In the genomic region with DNA sequence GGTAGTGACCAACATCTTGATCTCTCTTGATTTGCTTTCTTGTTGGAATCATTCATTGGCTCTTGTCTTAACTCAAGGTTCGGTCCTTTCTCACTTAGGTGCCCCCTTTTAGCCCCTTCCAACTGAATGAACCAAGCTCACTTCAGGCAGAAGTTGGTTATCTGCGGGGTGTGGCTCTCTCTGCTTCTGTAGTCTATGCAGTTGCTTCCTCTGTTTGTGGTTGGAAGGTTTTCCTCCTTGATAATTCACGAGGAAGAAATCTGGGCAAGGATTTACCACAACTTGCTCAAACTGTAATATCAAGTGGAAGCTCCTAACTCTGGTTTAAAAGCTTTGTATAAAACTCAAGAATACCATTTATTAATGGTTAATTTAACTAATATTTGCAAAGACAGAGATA, we compare ENCODE assay signal across 30 mouse cellular contexts. TPM values are rescaled to one million over a fixed set of nuclear protein-coding genes. Genes with fewer than 3 reads are reported as not detected.
DNase-seq lines count a peak whose midpoint lies in the region; ATAC-seq and TF ChIP-seq lines count a peak whose summit lies in the region.
"Had no signal": no experiment of that assay in that cellular context is flagged by ENCODE, and none has a peak within 500 bp of the region (broad histone marks: within the 10 kb centered on the region; RNA-seq: fewer than 3 reads in every experiment).

No protein-coding gene starts in this region.

- H3K9ac ChIP-seq in heart, embryonic 12.5 days: no peak overlapping the region
- H3K9ac ChIP-seq: embryonic facial prominence, embryonic 13.5 days; forebrain, embryonic 12.5 days; hindbrain, embryonic 12.5 days; limb, embryonic 15.5 days; liver, embryonic 13.5 days; midbrain, embryonic 13.5 days had no signal

- TF ChIP-seq POLR2A in bone marrow macrophage, adult 2 months (IDR thresholded peaks at IDR 0.05; ENCODE audit: borderline replicate concordance, low read depth, low read length): no peak

- H3K79me2 ChIP-seq in macrophage (ENCODE audit: inconsistent target): peaks cover 20% of the 10 kb centered on the region; the same call in 1 of the 2 replicates

- ATAC-seq in heart, embryonic 12.5 days (ENCODE audit: insufficient number of reproducible peaks, low FRiP score): no peak
- peak; percentile 25 for ATAC-seq in G1E (ENCODE audit: extremely low read depth, insufficient number of reproducible peaks, low FRiP score, poor library complexity, severe bottlenecking)
- ATAC-seq: intestine, postnatal 0 days; midbrain, embryonic 13.5 days had no signal

- peaks cover 52% of the 10 kb centered on the region for H3K36me3 ChIP-seq in heart, embryonic 12.5 days
- peaks cover 60% of the 10 kb centered on the region for H3K36me3 ChIP-seq in G1E (replicated peaks)
- H3K36me3 ChIP-seq in macrophage (ENCODE audit: inconsistent target): no peaks in the 10 kb centered on the region
- H3K36me3 ChIP-seq: embryonic facial prominence, embryonic 13.5 days; forebrain, embryonic 12.5 days; hindbrain, embryonic 12.5 days; limb, embryonic 15.5 days; liver, embryonic 13.5 days; midbrain, embryonic 13.5 days had no signal

- peaks cover 51% of the 10 kb centered on the region for H3K4me1 ChIP-seq in heart, embryonic 12.5 days (replicated peaks)
- H3K4me1 ChIP-seq in G1E (ENCODE audit: insufficient read depth, low read depth, low read length): peaks cover 77% of the 10 kb centered on the region
- peaks cover 30% of the 10 kb centered on the region for H3K4me1 ChIP-seq in bone marrow macrophage, adult 2 months (ENCODE audit: control insufficient read depth, insufficient read depth, low read length)
- H3K4me1 ChIP-seq: embryonic facial prominence, embryonic 13.5 days; forebrain, embryonic 12.5 days; hindbrain, embryonic 12.5 days; limb, embryonic 10.5 days; limb, embryonic 15.5 days; midbrain, embryonic 13.5 days had no signal

- no peaks in the 10 kb centered on the region for H3K9me3 ChIP-seq in heart, embryonic 12.5 days (replicated peaks)
- H3K9me3 ChIP-seq in G1E (replicated peaks): no peaks in the 10 kb centered on the region
- H3K9me3 ChIP-seq: embryonic facial prominence, embryonic 13.5 days; forebrain, embryonic 12.5 days; hindbrain, embryonic 12.5 days; limb, embryonic 10.5 days; limb, embryonic 15.5 days; liver, embryonic 13.5 days; megakaryocyte, embryonic 14.5 days; midbrain, embryonic 13.5 days had no signal

- no peaks in the 10 kb centered on the region for H3K27me3 ChIP-seq in heart, embryonic 12.5 days (replicated peaks)
- H3K27me3 ChIP-seq in G1E (ENCODE audit: insufficient read depth, low read length): no peaks in the 10 kb centered on the region; the same call in 1 of the 2 replicates
- H3K27me3 ChIP-seq: CH12.LX; embryonic facial prominence, embryonic 13.5 days; forebrain, embryonic 12.5 days; hindbrain, embryonic 12.5 days; limb, embryonic 15.5 days; liver, embryonic 13.5 days; midbrain, embryonic 13.5 days had no signal

- TF ChIP-seq CTCF in G1E (IDR thresholded peaks at IDR 0.05; ENCODE audit: low read depth, low read length): no peak
- no peak for TF ChIP-seq CTCF in bone marrow macrophage, adult 2 months (IDR thresholded peaks at IDR 0.05; ENCODE audit: low read depth, low read length)

- no peak for DNase-seq in heart, adult 8-10 months (ENCODE audit: low spot score)
- no peak for DNase-seq in G1E (ENCODE audit: low spot score)
- DNase-seq in adrenal gland, postnatal 4 days (ENCODE audit: low spot score in 2 of 2): no peak
- DNase-seq in layer of hippocampus, postnatal 10 days (ENCODE audit: low spot score in 2 of 2): no peak
- DNase-seq in cerebellum, postnatal 4 days (ENCODE audit: low spot score in 2 of 2): no peak
- DNase-seq: adrenal gland, postnatal 14 days; cerebellum, adult 8-10 months; cerebellum, postnatal 36 days; gastrocnemius, postnatal 14 days; heart, postnatal 36 days; kidney, adult 9 months; kidney, postnatal 10 days; liver, embryonic 13.5 days; lung, adult 18-20 months; thymus, postnatal 4 days had no signal

- H3K27ac ChIP-seq in heart, embryonic 12.5 days (ENCODE audit: poor library complexity, severe bottlenecking): peak overlapping the region; percentile 30; the same call in 1 of the 2 replicates
- H3K27ac ChIP-seq in bone marrow macrophage, adult 2 months (ENCODE audit: insufficient read depth, low read depth, low read length): peak overlapping the region; percentile 77
- peak overlapping the region; percentile 87 for H3K27ac ChIP-seq in macrophage
- H3K27ac ChIP-seq: embryonic facial prominence, embryonic 13.5 days; forebrain, embryonic 12.5 days; hindbrain, embryonic 12.5 days; limb, embryonic 10.5 days; limb, embryonic 15.5 days; liver, embryonic 13.5 days; midbrain, embryonic 13.5 days had no signal

- WGBS in heart, embryonic 12.5 days: 57% methylated on average over 3 of the region's 3 CpGs
- 24% methylated on average over 3 of the region's 3 CpGs for WGBS in macrophage (ENCODE audit: missing documents)

- H3K4me3 ChIP-seq in heart, embryonic 12.5 days: no peak overlapping the region
- H3K4me3 ChIP-seq in G1E (ENCODE audit: low read depth, low read length) (peak overlapping the region; percentile 33; the same call in 1 of the 2 replicates), macrophage (ENCODE audit: inconsistent target) (no peak overlapping the region)
- no peak overlapping the region for H3K4me3 ChIP-seq in bone marrow macrophage, adult 2 months (ENCODE audit: insufficient read depth, low read length)
- H3K4me3 ChIP-seq: embryonic facial prominence, embryonic 13.5 days; erythroblast, embryonic 14.5 days; forebrain, embryonic 12.5 days; hindbrain, embryonic 12.5 days; limb, embryonic 10.5 days; limb, embryonic 15.5 days; liver, embryonic 13.5 days; megakaryocyte, embryonic 14.5 days; midbrain, embryonic 13.5 days had no signal

- no peak overlapping the region for H3K4me2 ChIP-seq in heart, embryonic 12.5 days
- H3K4me2 ChIP-seq: embryonic facial prominence, embryonic 13.5 days; forebrain, embryonic 12.5 days; heart, embryonic 11.5 days; hindbrain, embryonic 12.5 days; limb, embryonic 15.5 days; liver, embryonic 13.5 days; midbrain, embryonic 13.5 days had no signal

RNA-seq across cellular contexts. Expression of a gene that starts 26.8 kb away (rescaled TPM):
- polyA plus RNA-seq in heart, embryonic 12.5 days (2016; fragmentation: Nextera tagmentation; extraction: Ambion mirVana): 61.4 and 61.8 TPM in 2 replicates
- 10 to 100 TPM in 3 of 4 experiments, 1 to 10 TPM in 1; 10.0 to 15.6 (median 15.2) TPM for total RNA-seq in heart, adult 8-10 months (2022)
- total RNA-seq in G1E (2014; fragmentation: Nextera tagmentation) (102 and 117 TPM in 2 replicates), G1E (2017) (182 and 207 TPM in 2 replicates)
- polyA plus RNA-seq in G1E (2012) (3.2 and 3.6 TPM in 2 replicates), macrophage (2018) (16.9 to 30.2 TPM (median 26.1 TPM) in 3 replicates)
- 5.2 and 6.0 TPM in 2 replicates for polyA plus RNA-seq in bone marrow macrophage, adult 2 months (2012; ENCODE audit: insufficient read depth, insufficient read length, missing spikeins)
- total RNA-seq in macrophage (2018; cell fraction: chromatin; rRNA removed): 10 to 100 TPM in 7 of 26 experiments, 1 to 10 TPM in 15, under 1 TPM in 4; 0.60 to 42.3 (median 4.2) TPM
- 10 to 100 TPM in 14 of 26 experiments, 1 to 10 TPM in 12; 6.5 to 36.9 (median 14.3) TPM for total RNA-seq in macrophage (2018; cell fraction: cytosol; rRNA removed)
- 10 to 100 TPM in 13 of 26 experiments, 1 to 10 TPM in 13; 3.4 to 48.4 (median 9.7) TPM for total RNA-seq in macrophage (2018; cell fraction: nucleus; rRNA removed)
- total RNA-seq in adrenal gland, postnatal 4 days (2021): 10 to 100 TPM; 24.8 TPM
- 1 to 10 TPM; 4.9 to 5.7 TPM for total RNA-seq in layer of hippocampus, postnatal 10 days (2021)
- total RNA-seq: monocyte, adult 5-6 weeks had no signal

RNA-seq across cellular contexts. Expression of a gene that starts 58.6 kb away (rescaled TPM):
- 12.6 and 13.5 TPM in 2 replicates for polyA plus RNA-seq in heart, embryonic 12.5 days (2016; fragmentation: Nextera tagmentation; extraction: Ambion mirVana)
- total RNA-seq in heart, adult 8-10 months (2022): 10 to 100 TPM; 14.9 to 20.3 (median 16.1) TPM
- 10.5 and 12.6 TPM in 2 replicates for total RNA-seq in G1E (2014; fragmentation: Nextera tagmentation)
- total RNA-seq in G1E (2017): 34.7 and 42.9 TPM in 2 replicates
- 0.21 and 0.63 TPM in 2 replicates for polyA plus RNA-seq in G1E (2012)
- 7.0 and 7.3 TPM in 2 replicates for polyA plus RNA-seq in bone marrow macrophage, adult 2 months (2012; ENCODE audit: insufficient read depth, insufficient read length, missing spikeins)
- total RNA-seq in macrophage (2018; cell fraction: chromatin; rRNA removed): 10 to 100 TPM in 10 of 26 experiments, 1 to 10 TPM in 16; 1.7 to 33.6 (median 9.2) TPM
- total RNA-seq in macrophage (2018; cell fraction: cytosol; rRNA removed): 10 to 100 TPM in 12 of 26 experiments, 1 to 10 TPM in 14; 3.2 to 22.9 (median 8.2) TPM
- total RNA-seq in macrophage (2018; cell fraction: nucleus; rRNA removed): 10 to 100 TPM in 16 of 26 experiments, 1 to 10 TPM in 10; 2.5 to 38.9 (median 11.4) TPM
- polyA plus RNA-seq in macrophage (2018): 9.9 to 16.8 TPM (median 15.2 TPM) in 3 replicates
- 10 to 100 TPM; 11.3 to 13.4 TPM for total RNA-seq in adrenal gland, postnatal 4 days (2021)
- 10 to 100 TPM in 1 of 2 experiments, 1 to 10 TPM in 1; 8.7 to 10.4 TPM for total RNA-seq in layer of hippocampus, postnatal 10 days (2021)
- total RNA-seq: monocyte, adult 5-6 weeks had no signal
- polyA plus RNA-seq: erythroblast, embryonic 14.5 days had no signal

Comparison
In these comparisons a context has a peak if more than half of its experiments do, and no peak if none do; other contexts are left out.
1. H3K27ac ChIP-seq: peak in every context shown above with its lines; median percentile 87 in macrophage; 77 in bone marrow macrophage, adult 2 months; 30 in heart, embryonic 12.5 days.
2. RNA of a gene that starts 26.8 kb away (total RNA-seq): 102 to 207 TPM in G1E; 24.8 TPM in adrenal gland, postnatal 4 days, 10.0 to 15.6 TPM in heart, adult 8-10 months and 4.9 to 5.7 TPM in layer of hippocampus, postnatal 10 days; every median in the first group is over 4 times any median in the second.